Mouse (Mus musculus) brain, embryonic 14.5 days (tissue): Measurements from ENCODE around the gene Gm47841. TPM values are rescaled to one million over a fixed set of nuclear protein-coding genes. Genes with fewer than 3 reads are reported as not detected.

Experiments
- DNase-seq: peaks from one replicate; pipeline ENCODE4 v3.0.0-alpha.2; 2011; ENCODE audit warnings: low read depth
- CTCF ChIP-seq: fragments of 200-500 bp; IDR thresholded peaks from 2 replicates; pipeline ENCODE4 v1.5.1; 2012; ENCODE audit warnings: inconsistent platforms, mild to moderate bottlenecking, moderate library complexity, borderline replicate concordance; ENCODE audit not compliant: insufficient read depth, insufficient read length; ENCODE audit errors: extremely low read depth
- POLR2A ChIP-seq: fragments of 200-500 bp; IDR thresholded peaks from 2 replicates; pipeline ENCODE4 v1.6.1; 2012; ENCODE audit warnings: mild to moderate bottlenecking, inconsistent platforms, borderline replicate concordance; ENCODE audit not compliant: poor library complexity, insufficient read depth, insufficient read length, severe bottlenecking; ENCODE audit errors: extremely low read depth
- polyA plus RNA-seq: library from polyadenylated mRNA; depleted of rRNA; stranded (reverse); fragments of >200 nt; gene quantifications from 2 replicates; pipeline ENCODE4 v1.2.3, GENCODE M21; 2012; rRNA removed

Gm47841 gene
- polyA plus RNA-seq, 1 experiment: not detected

DNA sequence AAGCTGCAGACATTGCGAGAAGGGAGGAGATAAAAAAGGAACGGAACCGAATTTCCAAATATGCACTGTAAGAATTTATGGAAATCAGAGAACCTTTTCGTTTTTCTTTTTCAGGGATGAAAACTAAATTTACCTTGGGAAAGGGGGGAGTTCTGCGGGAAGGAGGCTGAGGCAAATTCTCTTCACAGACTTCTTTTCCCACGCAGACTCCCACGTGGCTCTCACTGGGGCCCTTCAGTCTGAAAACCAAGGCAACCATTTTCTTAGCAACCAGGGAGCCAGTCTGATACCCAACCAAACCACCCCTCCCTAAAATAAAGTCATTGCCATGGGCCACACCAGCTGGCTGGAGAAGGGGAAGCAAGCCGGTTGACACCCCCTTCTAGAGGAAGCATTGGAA, 41.5 kb downstream of the Gm47841 start:
- TF ChIP-seq CTCF (no peak), POLR2A (no peak)
- DNase-seq: no peak

DNA sequence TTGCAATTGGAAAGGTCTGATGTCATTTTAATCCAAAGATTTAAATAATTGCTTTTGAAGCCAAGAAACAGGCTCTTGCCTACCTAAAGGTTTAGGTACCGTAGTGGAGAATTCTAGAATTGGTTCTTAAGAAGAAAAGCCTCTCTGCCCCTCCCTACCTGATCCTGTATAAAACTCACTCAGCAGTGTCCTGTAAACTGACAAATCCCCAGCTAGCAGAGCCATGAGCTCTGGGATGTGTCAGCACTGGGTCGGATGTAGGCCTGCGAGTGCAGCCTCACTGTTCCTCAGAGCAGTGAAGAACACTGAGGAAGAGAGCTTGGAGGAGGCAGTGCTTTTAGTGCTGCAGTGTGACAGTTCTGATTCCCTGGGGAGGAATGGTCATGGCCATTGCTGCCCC, 42.7 kb downstream of the Gm47841 start:
- no peak for TF ChIP-seq POLR2A
- TF ChIP-seq CTCF: no peak
- DNase-seq: no peak

DNA sequence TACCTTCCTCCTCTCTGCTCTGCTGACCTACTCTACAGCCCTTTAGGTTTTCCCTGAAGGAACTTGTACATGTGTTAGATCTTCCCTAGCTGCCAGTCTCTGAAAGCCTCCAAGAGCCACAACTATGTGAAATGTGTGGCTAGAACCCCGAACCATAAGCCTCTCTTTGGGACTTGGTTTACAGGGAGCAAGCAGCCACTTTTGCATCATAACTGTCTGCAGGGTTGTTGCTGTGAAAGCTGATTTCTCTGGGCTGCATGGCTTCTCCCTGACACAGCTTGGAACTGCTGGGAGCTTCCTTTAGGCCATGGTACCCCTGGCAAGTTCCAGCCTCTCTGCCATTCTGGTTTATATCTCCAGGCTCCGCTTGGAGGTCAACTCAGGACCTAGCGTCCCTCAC, 44.7 kb downstream of the Gm47841 start:
- DNase-seq: no peak
- no peak for TF ChIP-seq CTCF
- no peak for TF ChIP-seq POLR2A

DNA sequence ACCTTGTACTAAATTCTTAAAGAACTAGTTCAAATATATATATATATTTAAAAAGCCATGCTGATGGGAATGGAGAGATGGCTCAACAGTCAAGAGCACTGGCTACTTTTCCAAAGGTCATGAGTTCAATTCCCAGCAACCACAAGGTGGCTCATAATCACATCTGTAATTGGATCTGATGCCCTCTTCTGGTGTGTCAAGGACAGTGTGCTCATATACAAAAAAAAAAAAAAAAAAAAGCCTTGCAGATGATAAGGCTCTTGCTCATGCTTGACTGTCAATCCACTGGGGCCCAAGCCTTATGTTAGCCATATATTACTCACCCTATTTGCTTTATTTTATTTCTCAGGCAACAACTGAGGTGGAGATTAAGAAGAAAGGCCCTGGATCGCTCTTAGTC, 45.5 kb downstream of the Gm47841 start:
- no peak for TF ChIP-seq POLR2A
- no peak for TF ChIP-seq CTCF
- DNase-seq: no peak

DNA sequence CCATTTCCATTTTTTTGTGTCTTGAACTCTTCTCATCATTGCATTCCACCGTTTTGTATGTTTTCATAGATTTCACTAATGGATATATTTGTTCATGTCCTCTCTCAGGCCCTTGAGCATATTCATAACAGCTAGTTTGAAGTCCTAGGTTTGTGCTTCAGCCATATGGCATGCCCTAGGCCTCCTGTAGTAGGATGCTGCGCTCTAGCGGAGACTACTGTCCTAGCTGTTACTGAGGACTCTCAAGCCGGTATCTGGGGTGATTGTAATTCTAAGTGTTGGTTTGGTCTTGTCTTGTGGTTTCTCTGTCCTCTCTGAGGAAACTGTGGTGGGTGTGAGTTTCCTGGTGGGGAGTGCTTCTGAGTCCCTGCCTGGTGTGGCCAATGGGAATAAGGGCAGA, 50.1 kb downstream of the Gm47841 start:
- peak; percentile 84 for DNase-seq
- TF ChIP-seq CTCF (peak; percentile 77; the same call in 1 of the 2 replicates), POLR2A (no peak)

Other genes starting within 250 kb of the Gm47841 start
- 31.5 and 38.3 TPM in 2 replicates for gene Scn8a, start 177.5 kb downstream of the Gm47841 start, polyA plus RNA-seq
- 1.5 and 2.1 TPM in 2 replicates for gene Fignl2, start 31.2 kb upstream of the Gm47841 start, polyA plus RNA-seq
- not detected in 2 replicates for gene Ankrd33, start 68.4 kb upstream of the Gm47841 start, polyA plus RNA-seq
- gene Acvrl1, start 81.1 kb upstream of the Gm47841 start, polyA plus RNA-seq: 8.5 and 11.6 TPM in 2 replicates
- 62.5 and 75.3 TPM in 2 replicates for gene Acvr1b, start 126.7 kb upstream of the Gm47841 start, polyA plus RNA-seq
- gene Grasp, start 176.8 kb upstream of the Gm47841 start, polyA plus RNA-seq: 4.9 and 6.5 TPM in 2 replicates
- 5.4 and 10.5 TPM in 2 replicates for gene Nr4a1, start 206.9 kb upstream of the Gm47841 start, polyA plus RNA-seq
- gene Atg101, start 236.9 kb upstream of the Gm47841 start, polyA plus RNA-seq: 58.9 and 75.1 TPM in 2 replicates
- 0.41 and 0.42 TPM in 2 replicates for gene 6030408B16Rik, start 245.8 kb upstream of the Gm47841 start, polyA plus RNA-seq